Mouse (Mus musculus) MEL (cell line): Measurements from ENCODE around the gene Adamts4. TPM values are rescaled to one million over a fixed set of nuclear protein-coding genes. Genes with fewer than 3 reads are reported as not detected.

Experiments
- DNase-seq: peaks from one replicate; pipeline ENCODE4 v3.0.0; 2011; ENCODE audit warnings: low read depth, low spot score
- H3K27ac ChIP-seq: 2 replicates; pipeline ENCODE4 v1.5.1; 2012; ENCODE audit warnings: low read depth, mild to moderate bottlenecking, control low read depth, low read length, moderate library complexity; ENCODE audit not compliant: control insufficient read depth
- H3K27me3 ChIP-seq, 2 experiments: fragments of 150-350 bp in 1 of 2; sonication (generic) in 1 of 2; 2 replicates each; pipeline ENCODE4 v1.6.1; 2012; ENCODE audit warnings: low read length in 2 of 2, mild to moderate bottlenecking in 2 of 2, improper control_type of control experiment in 1 of 2, moderate library complexity in 1 of 2; ENCODE audit not compliant: insufficient read depth in 2 of 2, control insufficient read depth in 1 of 2
- H3K36me3 ChIP-seq, 2 experiments: 2 replicates each; pipeline ENCODE4 v1.6.1; 2012 to 2014; ENCODE audit warnings: low read length in 2 of 2, improper control_type of control experiment in 1 of 2, inconsistent platforms in 1 of 2, mild to moderate bottlenecking in 1 of 2; ENCODE audit not compliant: insufficient read depth in 2 of 2, control insufficient read depth in 1 of 2
- H3K4me1 ChIP-seq, 2 experiments: fragments of 150-350 bp in 1 of 2; sonication (generic) in 1 of 2; 2 replicates each; pipeline ENCODE4 v1.6.1; 2012; ENCODE audit warnings: low read length in 2 of 2, improper control_type of control experiment in 1 of 2, mild to moderate bottlenecking in 1 of 2; ENCODE audit not compliant: insufficient read depth in 2 of 2, control insufficient read depth in 1 of 2
- H3K4me3 ChIP-seq, 2 experiments: fragments of 150-350 bp in 1 of 2; sonication (generic) in 1 of 2; 2 replicates each; pipeline ENCODE4 v1.5.1; 2012; ENCODE audit warnings: low read depth in 2 of 2, low read length in 2 of 2, mild to moderate bottlenecking in 2 of 2, moderate library complexity in 2 of 2, control low read depth in 1 of 2, improper control_type of control experiment in 1 of 2; ENCODE audit not compliant: control insufficient read depth in 1 of 2, insufficient read depth in 1 of 2
- H3K79me2 ChIP-seq: 2 replicates; pipeline ENCODE4 v1.6.1; 2012; ENCODE audit warnings: mild to moderate bottlenecking, low read length, moderate library complexity; ENCODE audit not compliant: control insufficient read depth, poor library complexity, insufficient read depth
- H3K9ac ChIP-seq: 2 replicates; pipeline ENCODE4 v1.6.1; 2012; ENCODE audit warnings: low read depth, mild to moderate bottlenecking, control low read depth, low read length, moderate library complexity; ENCODE audit not compliant: control insufficient read depth, poor library complexity, severe bottlenecking
- H3K9me3 ChIP-seq: fragments of 150-350 bp; sonication (generic); replicated peaks from 2 replicates; pipeline ENCODE4 v1.6.1; 2012; ENCODE audit warnings: mild to moderate bottlenecking, low read length, improper control_type of control experiment, moderate library complexity; ENCODE audit not compliant: insufficient read depth
- BHLHE40 ChIP-seq: IDR thresholded peaks from 2 replicates; pipeline ENCODE4 v1.6.1; 2012; ENCODE audit warnings: low read depth, mild to moderate bottlenecking, inconsistent platforms, low read length, improper control_type of control experiment, borderline replicate concordance
- CHD2 ChIP-seq: IDR thresholded peaks from 2 replicates; pipeline ENCODE4 v1.6.1; 2011; ENCODE audit warnings: low read length, improper control_type of control experiment
- E2F4 ChIP-seq: IDR thresholded peaks from 2 replicates; pipeline ENCODE4 v1.6.1; 2011; ENCODE audit warnings: low read depth, low read length, improper control_type of control experiment, borderline replicate concordance
- ELF1 ChIP-seq: IDR thresholded peaks from 2 replicates; pipeline ENCODE4 v1.6.1; 2014; ENCODE audit warnings: low read depth, mild to moderate bottlenecking, inconsistent platforms, low read length, improper control_type of control experiment, moderate library complexity
- GATA1 ChIP-seq: IDR thresholded peaks from 2 replicates; pipeline ENCODE4 v1.6.1; 2011; ENCODE audit warnings: low read depth, low read length, improper control_type of control experiment
- HCFC1 ChIP-seq: IDR thresholded peaks from 2 replicates; pipeline ENCODE4 v1.6.1; 2012; ENCODE audit warnings: low read depth, mild to moderate bottlenecking, inconsistent platforms, low read length, improper control_type of control experiment, moderate library complexity
- KAT2A ChIP-seq: conservative IDR thresholded peaks from 2 replicates; pipeline ENCODE4 v1.6.1; 2012; ENCODE audit warnings: low read depth, low read length, improper control_type of control experiment, inconsistent platforms
- MAZ ChIP-seq: IDR thresholded peaks from 2 replicates; pipeline ENCODE4 v1.6.1; 2012; ENCODE audit warnings: low read depth, mild to moderate bottlenecking, inconsistent platforms, low read length, improper control_type of control experiment
- MYB ChIP-seq: IDR thresholded peaks from 2 replicates; pipeline ENCODE4 v1.6.1; 2011; ENCODE audit warnings: mild to moderate bottlenecking, low read depth, low read length, improper control_type of control experiment
- MYC ChIP-seq: IDR thresholded peaks from 2 replicates; pipeline ENCODE4 v1.6.1; 2011; ENCODE audit warnings: low read depth, mild to moderate bottlenecking, low read length, improper control_type of control experiment, moderate library complexity
- POLR2A ChIP-seq, 2 experiments: IDR thresholded peaks; 2 replicates each; pipeline ENCODE4 v1.6.1; 2011 to 2012; ENCODE audit warnings: low read length in 2 of 2, mild to moderate bottlenecking in 2 of 2, control low read depth in 1 of 2, improper control_type of control experiment in 1 of 2, low read depth in 1 of 2, moderate library complexity in 1 of 2; ENCODE audit not compliant: control insufficient read depth in 1 of 2, insufficient read depth in 1 of 2, poor library complexity in 1 of 2
- POLR2AphosphoS2 ChIP-seq: IDR thresholded peaks from 2 replicates; pipeline ENCODE4 v1.6.1; 2011; ENCODE audit warnings: low read length, improper control_type of control experiment
- POLR2AphosphoS5 ChIP-seq: IDR thresholded peaks from 2 replicates; pipeline ENCODE4 v1.6.1; 2012; ENCODE audit warnings: low read depth, borderline replicate concordance, mild to moderate bottlenecking, inconsistent platforms, low read length, moderate library complexity, mixed read lengths
- RCOR1 ChIP-seq: IDR thresholded peaks from 2 replicates; pipeline ENCODE4 v1.6.1; 2012; ENCODE audit warnings: low read depth, mild to moderate bottlenecking, inconsistent platforms, low read length, improper control_type of control experiment
- SIN3A ChIP-seq: IDR thresholded peaks from 2 replicates; pipeline ENCODE4 v1.6.1; 2012; ENCODE audit warnings: low read length, improper control_type of control experiment, inconsistent platforms
- SMC3 ChIP-seq: IDR thresholded peaks from 2 replicates; pipeline ENCODE4 v1.6.1; 2011; ENCODE audit warnings: low read depth, low read length, improper control_type of control experiment
- TAL1 ChIP-seq: IDR thresholded peaks from 2 replicates; pipeline ENCODE4 v1.6.1; 2012; ENCODE audit warnings: mild to moderate bottlenecking, inconsistent platforms, low read length, moderate library complexity, mixed read lengths
- TCF12 ChIP-seq: IDR thresholded peaks from 2 replicates; pipeline ENCODE4 v1.6.1; 2014; ENCODE audit warnings: low read depth, mild to moderate bottlenecking, inconsistent platforms, low read length, improper control_type of control experiment, moderate library complexity
- USF1 ChIP-seq: IDR thresholded peaks from 2 replicates; pipeline ENCODE4 v1.6.1; 2014; ENCODE audit warnings: low read depth, mild to moderate bottlenecking, inconsistent platforms, low read length, improper control_type of control experiment, moderate library complexity
- ZC3H11A ChIP-seq: IDR thresholded peaks from 2 replicates; pipeline ENCODE4 v1.6.1; 2012; ENCODE audit warnings: low read depth, mild to moderate bottlenecking, inconsistent platforms, low read length, improper control_type of control experiment
- ZMIZ1 ChIP-seq: IDR thresholded peaks from 2 replicates; pipeline ENCODE4 v1.6.1; 2012; ENCODE audit warnings: low read depth, mild to moderate bottlenecking, inconsistent platforms, low read length, improper control_type of control experiment, moderate library complexity
- ZNF384 ChIP-seq: IDR thresholded peaks from 2 replicates; pipeline ENCODE4 v1.6.1; 2012; ENCODE audit warnings: low read depth, mild to moderate bottlenecking, inconsistent platforms, low read length, improper control_type of control experiment
- polyA plus RNA-seq, 2 experiments: library from polyadenylated mRNA; stranded (reverse) in 1 of 2; unstranded in 1 of 2; fragments of >175 nt in 1 of 2; fragments of >200 nt in 1 of 2; gene quantifications; 2 replicates each; pipeline versions ENCODE4 v1.2.1 to v1.2.4; 2012; ENCODE audit warnings: low replicate concordance in 2 of 2, low read depth in 1 of 2; ENCODE audit not compliant: insufficient read length in 2 of 2, insufficient read depth in 1 of 2, missing spikeins in 1 of 2
- total RNA-seq: library from RNA; depleted of rRNA; stranded (reverse); fragments of 300-350 nt; gene quantifications from 2 replicates; pipeline ENCODE4 v1.2.3, GENCODE M21; 2012; rRNA removed

The Adamts4 gene
- total RNA-seq (not detected in 2 replicates), polyA plus RNA-seq (under 1 TPM in 1 of 2 experiments, not detected in 1; 0.03 TPM)

DNA sequence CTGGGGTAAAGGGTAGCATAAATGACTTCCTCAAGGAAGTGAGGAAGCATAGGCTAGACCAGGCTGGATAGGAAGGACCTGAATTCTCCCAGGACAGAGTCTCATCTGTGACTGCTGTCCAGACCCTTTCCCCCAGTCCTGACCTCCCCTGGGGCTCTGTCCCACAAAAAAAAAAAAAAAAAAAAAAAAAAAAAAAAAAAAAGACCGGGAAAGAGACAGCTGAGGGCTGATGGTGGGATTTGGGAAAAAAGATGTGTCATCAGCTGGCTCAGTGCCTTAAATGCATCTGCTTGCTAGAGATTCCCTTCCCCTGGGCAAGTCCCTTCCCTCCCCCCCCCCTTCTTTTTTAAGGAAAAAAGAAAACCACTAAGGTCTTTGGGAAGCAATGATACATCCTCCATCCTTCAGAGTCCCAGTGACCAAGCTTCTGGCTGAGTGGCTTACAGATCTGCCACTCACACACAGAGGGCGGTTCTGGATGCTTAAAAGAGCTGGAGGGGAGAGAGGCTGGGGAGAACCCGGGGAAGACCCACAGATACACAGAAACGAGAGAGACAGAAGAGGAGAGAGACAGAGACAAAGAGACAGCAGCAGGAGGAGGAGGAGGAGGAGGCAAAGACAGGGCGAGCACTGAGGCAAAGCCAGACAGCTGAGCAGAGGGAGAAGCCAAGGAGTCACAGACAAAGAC is at the start of gene Adamts4:
Gene Adamts4, plus strand, starts transcription at position 509 of the 688 bp plus-strand sequence.
- Histone ChIP-seq H3K27me3 (peaks cover 0 to 3% of the 10 kb centered on the region in 2 experiments; a peak in 1 of 4 replicates), H3K4me1 (peaks cover 2 to 20% of the 10 kb centered on the region in 2 experiments; a peak in 3 of 4 replicates), H3K4me3 (no peak within 1 kb of the TSS), H3K27ac (no peak within 1 kb of the TSS), H3K79me2 (peaks cover 11% of the 10 kb centered on the region), H3K9ac (no peak within 1 kb of the TSS), H3K9me3 (no peaks in the 10 kb centered on the region), H3K36me3 (peaks cover 0 to 9% of the 10 kb centered on the region in 2 experiments; a peak in 2 of 4 replicates)
- no peak for DNase-seq
- TF ChIP-seq MYC, result no peak
- TF ChIP-seq E2F4, result no peak
- no peak for TF ChIP-seq KAT2A
- TF ChIP-seq POLR2AphosphoS2, result no peak
- TF ChIP-seq BHLHE40, result no peak
- TF ChIP-seq MYB, result no peak
- TF ChIP-seq ZNF384, result no peak
- TF ChIP-seq MAZ, result no peak

DNA sequence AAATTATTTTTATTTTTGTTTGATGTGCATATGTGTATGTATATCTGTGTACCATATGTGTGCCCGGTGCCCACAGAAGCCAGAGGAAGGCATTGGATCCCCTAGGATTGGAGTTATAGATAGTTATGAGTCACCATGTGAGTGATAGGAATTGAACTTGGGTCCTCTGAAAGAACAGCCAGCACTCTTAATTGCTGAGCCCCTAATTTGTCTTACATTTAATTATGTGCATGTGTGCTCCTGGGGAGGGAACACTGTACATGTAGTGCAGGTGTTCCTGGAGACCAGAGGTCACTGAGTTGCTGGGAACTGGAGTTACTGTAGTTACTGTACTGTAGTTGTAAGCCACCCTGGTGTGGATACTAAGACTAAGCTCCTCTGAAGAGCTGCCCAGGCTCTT is 49.5 kb upstream of the Adamts4 start:
- no peaks in the 10 kb centered on the region for H3K9me3 ChIP-seq
- TF ChIP-seq GATA1 (no peak), CHD2 (no peak), POLR2AphosphoS5 (no peak), HCFC1 (no peak), TCF12 (no peak), SIN3A (no peak), MYB (no peak), ZNF384 (no peak), RCOR1 (no peak), SMC3 (no peak), TAL1 (no peak), ELF1 (no peak), ZC3H11A (no peak), POLR2A (IDR thresholded peaks at IDR 0.05; ENCODE audit: control insufficient read depth in 1 of 2, insufficient read depth in 1 of 2, low read depth in 1 of 2, low read length in 2 of 2, poor library complexity in 1 of 2) (no peak), USF1 (no peak), ZMIZ1 (no peak)
- TF ChIP-seq, all 39 proteins: peak for 0
- Histone ChIP-seq H3K9ac (no peak overlapping the region), H3K4me3 (no peak overlapping the region), H3K79me2 (no peaks in the 10 kb centered on the region), H3K27me3 (no peaks in the 10 kb centered on the region), H3K27ac (no peak overlapping the region), H3K4me1 (peaks cover 3 to 8% of the 10 kb centered on the region in 2 experiments; a peak in 2 of 4 replicates), H3K36me3 (peaks cover 0 to 8% of the 10 kb centered on the region in 2 experiments; a peak in 2 of 4 replicates)
- no peak for DNase-seq
